Mouse (Mus musculus) forebrain, embryonic 14.5 days (tissue): ENCODE measurements around the gene Mttp. TPM values are rescaled to one million over a fixed set of nuclear protein-coding genes. Genes with fewer than 3 reads are reported as not detected.

Experiments
- ATAC-seq: fragments of 200-750 bp; cut with Nextera tagmentation; 2 replicates; pipeline ENCODE4 v1.8.0; 2017; ENCODE audit warnings: mild to moderate bottlenecking, moderate library complexity
- DNase-seq: peaks from one replicate; pipeline ENCODE4 v3.0.0-alpha.2; 2015; ENCODE audit warnings: low spot score
- H3K27ac ChIP-seq: fragments of 300-500 bp; sonication (generic); 2 replicates; pipeline ENCODE4 v1.5.1; 2014; ENCODE audit warnings: low read depth, mild to moderate bottlenecking, control low read depth, low read length, moderate library complexity
- H3K27me3 ChIP-seq: fragments of 300-500 bp; sonication (generic); replicated peaks from 2 replicates; pipeline ENCODE4 v1.6.1; 2014; ENCODE audit warnings: low read length, control low read depth, mixed read lengths; ENCODE audit not compliant: control insufficient read depth, insufficient read depth
- H3K36me3 ChIP-seq: fragments of 300-500 bp; sonication (generic); 2 replicates; pipeline ENCODE4 v1.6.1; 2014; ENCODE audit warnings: low read length, control low read depth; ENCODE audit not compliant: control insufficient read depth, insufficient read depth
- H3K4me1 ChIP-seq: fragments of 300-500 bp; sonication (generic); 2 replicates; pipeline ENCODE4 v1.6.1; 2014; ENCODE audit warnings: antibody characterized with exemption, low read length, control low read depth; ENCODE audit not compliant: control insufficient read depth, insufficient read depth
- H3K4me2 ChIP-seq: fragments of 300-500 bp; sonication (generic); 2 replicates; pipeline ENCODE4 v1.6.1; 2014; ENCODE audit warnings: mild to moderate bottlenecking, control low read depth, low read length
- H3K4me3 ChIP-seq: fragments of 300-500 bp; sonication (generic); 2 replicates; pipeline ENCODE4 v1.5.1; 2014; ENCODE audit warnings: low read depth, low read length, control low read depth
- H3K9ac ChIP-seq: fragments of 300-500 bp; sonication (generic); 2 replicates; pipeline ENCODE4 v1.6.1; 2014; ENCODE audit warnings: mild to moderate bottlenecking, low read length, control low read depth, moderate library complexity
- H3K9me3 ChIP-seq: fragments of 300-500 bp; sonication (generic); replicated peaks from 2 replicates; pipeline ENCODE4 v1.6.1; 2016; ENCODE audit warnings: low read length, control low read depth, mixed read lengths; ENCODE audit not compliant: control insufficient read depth
- WGBS: fragments of 180-500 bp; shearing (Covaris S2); extraction: QIAGEN DNeasy Blood & Tissue Kit; methylation state at CpG from one replicate; pipeline ENCODE4 v1.1.7; 2014; 5-methylcytosine and 5-hydroxymethylcytosine counted together
- polyA plus RNA-seq: library from polyadenylated mRNA; unstranded; fragments of >200 nt; fragmentation: Nextera tagmentation; extraction: Ambion mirVana; gene quantifications from 2 replicates; pipeline ENCODE4 v1.2.1, GENCODE M21; 2014

Mttp gene
- polyA plus RNA-seq, 1 experiment from 2014 or later = 7.5 TPM

DNA sequence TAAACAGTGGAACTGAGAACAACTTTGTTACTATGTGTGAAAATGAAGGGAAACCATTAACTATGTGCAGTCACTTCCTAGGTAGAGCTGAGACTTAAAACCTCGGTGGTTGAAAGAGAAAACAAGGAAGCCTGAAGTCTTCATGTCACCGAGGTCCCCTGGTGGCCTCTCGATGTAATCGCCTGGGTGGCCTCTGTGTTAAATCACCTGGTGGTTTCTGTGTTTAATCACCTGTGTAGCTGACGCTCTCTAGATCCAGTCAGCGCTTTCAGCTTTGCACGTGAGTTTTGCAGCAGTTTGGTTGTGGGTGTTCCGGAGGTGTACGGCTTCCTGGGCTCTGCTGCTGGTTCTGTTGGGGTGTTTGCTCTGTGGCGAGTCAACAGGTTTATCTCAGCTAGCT, 28.5 kb upstream of the Mttp start:
- no peak for DNase-seq
- Histone ChIP-seq H3K4me1 (no peaks in the 10 kb centered on the region), H3K4me2 (no peak overlapping the region), H3K9ac (no peak overlapping the region), H3K27me3 (no peaks in the 10 kb centered on the region), H3K9me3 (no peaks in the 10 kb centered on the region), H3K27ac (no peak overlapping the region), H3K36me3 (no peaks in the 10 kb centered on the region), H3K4me3 (no peak overlapping the region)
- WGBS = 78% methylated on average over 10 of the region's 10 CpGs
- no peak for ATAC-seq

DNA sequence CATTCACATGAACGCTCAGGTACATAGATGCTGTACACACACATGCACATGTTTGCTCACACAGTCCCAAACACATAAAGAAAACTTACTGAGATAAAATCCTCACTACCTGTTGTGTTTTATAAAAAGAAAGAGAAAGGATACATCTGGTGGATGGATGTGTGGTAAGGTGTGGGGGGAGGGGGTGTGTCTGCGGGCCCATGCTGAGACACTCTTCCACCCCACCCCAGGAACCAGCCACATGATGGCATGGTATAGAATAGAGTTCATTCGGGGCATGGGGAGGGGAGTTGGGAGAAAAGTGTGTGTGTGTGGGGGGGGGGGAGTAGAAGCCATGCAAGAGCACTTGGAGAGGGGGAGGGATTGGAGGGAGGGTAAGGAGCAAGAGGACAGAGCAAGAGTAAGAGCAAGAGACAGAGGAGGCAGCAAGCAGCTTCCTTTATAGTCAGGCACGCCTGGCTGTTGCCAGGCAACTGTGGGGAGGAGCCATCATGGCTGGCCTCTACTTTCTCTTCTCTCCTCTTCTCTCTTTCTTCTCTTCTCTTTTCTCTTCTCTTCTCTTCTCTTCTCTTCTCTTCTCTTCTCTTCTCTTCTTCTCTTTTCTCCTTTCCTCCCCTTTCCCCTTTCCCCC, 17.9 kb upstream of the Mttp start:
- H3K4me2 ChIP-seq = no peak overlapping the region
- H3K4me1 ChIP-seq = no peaks in the 10 kb centered on the region
- H3K4me3 ChIP-seq = no peak overlapping the region
- H3K9ac ChIP-seq = no peak overlapping the region
- H3K9me3 ChIP-seq = no peaks in the 10 kb centered on the region
- H3K27me3 ChIP-seq = no peaks in the 10 kb centered on the region
- DNase-seq (peak; percentile 31), ATAC-seq (no peak)
- WGBS = 56% methylated on average over 4 of the region's 4 CpGs
- no peaks in the 10 kb centered on the region for H3K36me3 ChIP-seq
- H3K27ac ChIP-seq = no peak overlapping the region

DNA sequence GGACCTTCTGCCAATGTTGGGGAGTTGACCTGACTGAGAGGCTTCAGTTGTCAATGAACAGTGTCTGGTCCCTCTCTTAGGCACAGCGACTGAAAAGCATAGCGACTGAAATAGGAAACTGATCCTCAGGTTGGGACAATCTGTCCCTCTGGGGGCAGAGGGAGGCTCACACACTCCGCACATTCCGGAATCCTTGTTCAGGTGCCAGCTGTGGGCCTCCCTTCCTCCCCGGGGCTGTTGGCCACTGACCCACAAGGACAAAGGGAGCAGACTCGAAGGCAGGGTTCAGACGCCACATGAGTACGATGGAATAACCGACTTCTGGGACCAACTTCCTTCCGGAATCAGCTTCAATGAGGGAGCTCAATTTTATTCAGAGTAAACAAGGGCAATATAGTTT, 16.9 kb upstream of the Mttp start:
- Histone ChIP-seq H3K4me2 (no peak overlapping the region), H3K4me1 (no peaks in the 10 kb centered on the region), H3K27me3 (no peaks in the 10 kb centered on the region), H3K9ac (no peak overlapping the region), H3K36me3 (no peaks in the 10 kb centered on the region), H3K9me3 (no peaks in the 10 kb centered on the region), H3K27ac (no peak overlapping the region), H3K4me3 (no peak overlapping the region)
- ATAC-seq (no peak), DNase-seq (no peak)
- 82% methylated on average over 10 of the region's 10 CpGs for WGBS

DNA sequence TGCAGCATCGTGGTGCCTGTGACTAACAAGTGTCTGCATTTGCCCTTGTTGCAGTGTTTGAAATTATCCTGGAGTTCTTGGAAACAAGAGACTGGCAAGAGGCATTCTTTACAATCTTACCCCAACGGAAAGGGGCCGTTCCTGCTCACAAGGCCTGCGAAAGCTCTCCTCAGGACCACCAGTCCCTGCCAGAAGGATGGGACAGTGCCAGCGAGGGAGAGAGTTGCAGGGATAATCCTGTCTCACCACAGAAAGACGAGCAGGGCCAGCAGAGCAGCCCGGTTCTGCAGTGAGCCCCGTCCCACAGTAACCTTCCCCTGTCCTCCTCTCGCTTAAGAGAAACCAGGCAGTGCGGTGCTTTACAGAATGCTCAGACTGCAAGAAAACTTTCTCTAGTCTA, 11.9 kb upstream of the Mttp start:
- H3K36me3 ChIP-seq = no peaks in the 10 kb centered on the region; the same call in 1 of the 2 replicates
- no peak overlapping the region for H3K27ac ChIP-seq
- no peak overlapping the region for H3K9ac ChIP-seq
- H3K27me3 ChIP-seq = no peaks in the 10 kb centered on the region
- ATAC-seq = no peak
- no peaks in the 10 kb centered on the region for H3K9me3 ChIP-seq
- H3K4me2 ChIP-seq = no peak overlapping the region
- H3K4me3 ChIP-seq = no peak overlapping the region
- DNase-seq = no peak
- WGBS = 70% methylated on average over 10 of the region's 10 CpGs
- H3K4me1 ChIP-seq = no peaks in the 10 kb centered on the region

DNA sequence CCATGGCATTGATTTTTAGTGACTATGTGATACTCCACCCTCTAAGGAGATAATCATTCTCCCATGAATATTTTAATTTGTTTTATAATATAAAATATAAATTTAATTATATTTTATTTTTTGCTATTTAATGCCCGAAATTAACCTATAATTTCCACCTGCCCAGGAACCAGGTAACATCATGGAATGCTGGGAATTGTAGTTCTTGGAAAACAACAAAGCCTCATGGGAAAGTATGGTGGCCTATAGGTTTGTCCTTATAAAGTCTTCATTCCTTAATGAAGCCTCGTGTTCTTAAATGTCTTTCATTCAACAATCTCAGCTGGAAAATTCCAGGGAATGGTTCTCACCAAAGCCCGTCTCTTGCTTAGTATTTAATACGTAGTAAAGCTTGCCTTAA, 10.3 kb upstream of the Mttp start:
- 88% methylated on average over 4 of the region's 4 CpGs for WGBS
- Histone ChIP-seq H3K9ac (no peak overlapping the region), H3K4me2 (no peak overlapping the region), H3K9me3 (no peaks in the 10 kb centered on the region), H3K4me1 (no peaks in the 10 kb centered on the region), H3K27me3 (no peaks in the 10 kb centered on the region), H3K36me3 (no peaks in the 10 kb centered on the region; the same call in 1 of the 2 replicates), H3K4me3 (no peak overlapping the region), H3K27ac (no peak overlapping the region)
- DNase-seq (no peak), ATAC-seq (no peak)

DNA sequence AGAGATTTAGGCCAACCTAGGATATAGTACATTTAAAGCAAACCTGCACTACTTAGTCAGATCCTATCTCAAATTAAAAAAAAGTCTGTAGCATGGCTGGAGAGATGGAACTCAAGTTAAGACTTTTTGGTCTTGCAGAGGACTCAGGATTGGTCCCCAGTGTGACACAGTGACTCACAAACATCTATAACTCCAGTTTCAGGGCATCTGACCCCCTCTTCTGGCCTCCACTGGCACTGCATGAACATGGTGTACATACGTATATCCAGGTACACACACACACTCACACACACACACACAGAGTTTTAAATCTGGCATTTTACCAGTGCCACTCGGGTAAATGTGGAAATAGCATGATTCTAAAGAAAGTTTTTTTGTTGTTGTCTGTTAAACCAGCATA, 4.0 kb upstream of the Mttp start:
- no peak overlapping the region for H3K4me3 ChIP-seq
- ATAC-seq = no peak
- WGBS = 91% methylated on average over 2 of the region's 2 CpGs

DNA sequence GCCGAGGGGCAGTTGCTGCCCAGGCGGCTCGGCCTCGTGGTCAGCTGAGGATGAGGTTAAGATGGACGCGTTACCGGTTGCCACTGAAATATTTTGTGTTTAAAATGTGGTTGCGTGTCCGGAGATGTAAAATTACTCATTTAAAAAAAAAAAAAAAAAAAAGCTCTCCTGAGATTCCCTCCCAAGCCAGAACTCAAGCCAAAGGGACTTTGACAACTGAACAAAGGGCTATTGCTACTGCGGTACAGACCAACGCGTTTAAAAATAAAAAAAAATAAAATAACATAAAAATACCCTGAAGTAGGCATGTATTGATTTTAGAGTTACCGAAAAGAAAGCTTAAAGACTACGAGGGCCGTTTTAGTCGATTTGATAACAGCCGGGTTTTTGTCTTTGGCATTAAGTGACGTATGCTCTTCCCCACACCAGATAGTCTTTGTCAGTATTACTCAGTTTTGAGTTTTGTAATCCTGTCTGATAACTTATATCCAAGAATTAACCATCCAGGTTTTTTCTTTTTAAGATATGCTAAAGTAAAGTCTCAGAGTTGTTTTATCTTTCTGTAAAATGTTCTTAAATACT, 617 bp downstream of the Mttp start:
- Histone ChIP-seq H3K4me2 (peak overlapping the region; percentile 78), H3K4me3 (peak overlapping the region; percentile 51), H3K27me3 (no peaks in the 10 kb centered on the region), H3K9ac (peak overlapping the region; percentile 80), H3K36me3 (peaks cover 3% of the 10 kb centered on the region; the same call in 1 of the 2 replicates), H3K9me3 (no peaks in the 10 kb centered on the region), H3K27ac (peak overlapping the region; percentile 99), H3K4me1 (no peaks in the 10 kb centered on the region; the same call in 1 of the 2 replicates)
- under 1% methylated on average over 18 of the region's 18 CpGs for WGBS
- ATAC-seq (peak; percentile 1; the same call in 1 of the 2 replicates), DNase-seq (no peak)

More for the DNA sequence above, 4.0 kb upstream of the Mttp start:
- Histone ChIP-seq H3K27ac (no peak overlapping the region), H3K27me3 (no peaks in the 10 kb centered on the region), H3K4me2 (no peak overlapping the region), H3K4me1 (no peaks in the 10 kb centered on the region), H3K9ac (no peak overlapping the region), H3K36me3 (peaks cover 7% of the 10 kb centered on the region), H3K9me3 (no peaks in the 10 kb centered on the region)
- DNase-seq = no peak

DNA sequence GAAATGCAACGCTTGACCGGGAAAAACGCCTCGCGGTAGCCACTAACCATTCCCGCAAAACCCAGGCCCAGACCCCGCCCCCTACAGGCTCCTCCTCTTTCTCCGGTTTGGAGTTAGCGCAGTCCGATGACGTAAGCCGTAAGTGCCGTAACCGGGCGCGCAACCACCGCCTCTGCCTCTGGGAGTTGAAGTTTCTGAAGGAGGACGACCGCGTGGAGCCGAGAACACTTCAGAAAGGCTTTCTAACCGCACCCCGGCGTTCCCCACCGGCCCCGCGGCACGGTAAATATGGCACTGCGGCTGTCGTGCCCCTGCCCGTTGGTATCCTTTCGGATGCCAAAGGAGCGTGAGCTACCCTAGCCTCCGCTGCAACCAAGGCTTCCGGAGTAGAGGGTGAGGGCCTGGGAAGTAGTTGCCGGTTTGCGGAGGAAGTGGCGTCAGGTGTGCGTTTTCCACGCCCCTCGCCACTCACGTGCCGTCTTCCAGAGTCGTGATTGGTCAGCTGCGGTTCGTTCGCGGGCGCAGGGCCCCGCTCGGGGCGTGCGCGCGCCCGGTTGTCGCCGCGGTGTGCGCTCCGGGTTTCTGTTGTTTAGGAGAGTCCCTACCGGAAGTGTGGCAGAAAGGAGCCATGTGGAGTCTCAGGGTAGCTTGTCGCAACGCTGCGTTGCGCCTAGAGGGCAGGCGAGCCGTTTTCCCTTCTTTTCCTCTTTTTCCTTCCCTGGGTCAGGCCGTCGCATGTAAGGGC, 1.3 kb downstream of the Mttp start, which contains the start of gene Trmt10a:
TSS of gene Trmt10a (plus strand) at position 134 of the 745 bp plus-strand sequence.
- Histone ChIP-seq H3K9me3 (no peaks in the 10 kb centered on the region), H3K27ac (peak within 1 kb of the TSS; percentile 99), H3K4me2 (peak within 1 kb of the TSS; percentile 78), H3K4me3 (peak within 1 kb of the TSS; percentile 51), H3K27me3 (no peaks in the 10 kb centered on the region), H3K9ac (peak within 1 kb of the TSS; percentile 80), H3K36me3 (no peaks in the 10 kb centered on the region), H3K4me1 (no peaks in the 10 kb centered on the region; the same call in 1 of the 2 replicates)
- peak; percentile 99 for DNase-seq
- ATAC-seq = peak; percentile 98
- under 1% methylated on average over 69 of the region's 70 CpGs for WGBS
